Mouse (Mus musculus) small intestine, adult 2 months (tissue): ENCODE results near the gene Coro1b. TPM values are rescaled to one million over a fixed set of nuclear protein-coding genes. Genes with fewer than 3 reads are reported as not detected.

Source experiments
- H3K27ac ChIP-seq: fragments of 200-500 bp; 2 replicates; pipeline ENCODE4 v1.5.1; 2012; ENCODE audit warnings: low read depth, low read length, control low read depth, inconsistent platforms; ENCODE audit not compliant: insufficient read depth
- H3K27me3 ChIP-seq: fragments of 200-500 bp; 2 replicates; pipeline ENCODE4 v1.6.1; 2012; ENCODE audit warnings: mild to moderate bottlenecking, moderate library complexity, low read length, inconsistent platforms; ENCODE audit not compliant: control insufficient read depth, insufficient read depth
- H3K36me3 ChIP-seq: fragments of 200-500 bp; 2 replicates; pipeline ENCODE4 v1.6.1; 2012; ENCODE audit warnings: mild to moderate bottlenecking, low read length, control low read depth, inconsistent platforms; ENCODE audit not compliant: control insufficient read depth, insufficient read depth
- H3K4me1 ChIP-seq: fragments of 200-500 bp; 2 replicates; pipeline ENCODE4 v1.6.1; 2012; ENCODE audit warnings: low read length, inconsistent platforms, mixed read lengths; ENCODE audit not compliant: control insufficient read depth, insufficient read depth, insufficient read length
- H3K4me3 ChIP-seq: fragments of 200-500 bp; 2 replicates; pipeline ENCODE4 v1.5.1; 2012; ENCODE audit warnings: low read depth, mild to moderate bottlenecking, control low read depth, inconsistent platforms, low read length, moderate library complexity
- CTCF ChIP-seq: fragments of 200-500 bp; IDR thresholded peaks from 2 replicates; pipeline ENCODE4 v1.5.1; 2012; ENCODE audit warnings: low read depth, mild to moderate bottlenecking, control low read depth, inconsistent platforms, low read length, moderate library complexity, mixed read lengths; ENCODE audit not compliant: insufficient replicate concordance, insufficient read length; ENCODE audit errors: extremely low read depth
- POLR2A ChIP-seq: fragments of 200-500 bp; IDR thresholded peaks from 2 replicates; pipeline ENCODE4 v1.6.1; 2012; ENCODE audit warnings: low read depth, mild to moderate bottlenecking, control low read depth, inconsistent platforms, low read length, moderate library complexity
- WGBS: fragments of 180-500 bp; shearing (Covaris S2); methylation state at CpG from one replicate; pipeline ENCODE4 v1.1.7; 2018; 5-methylcytosine and 5-hydroxymethylcytosine counted together
- polyA plus RNA-seq: library from polyadenylated mRNA; depleted of rRNA; stranded (reverse); fragments of >200 nt; gene quantifications from 2 replicates; pipeline ENCODE4 v1.2.3, GENCODE M21; 2012

Gene Coro1b
- polyA plus RNA-seq, 1 experiment, result 493 TPM

DNA sequence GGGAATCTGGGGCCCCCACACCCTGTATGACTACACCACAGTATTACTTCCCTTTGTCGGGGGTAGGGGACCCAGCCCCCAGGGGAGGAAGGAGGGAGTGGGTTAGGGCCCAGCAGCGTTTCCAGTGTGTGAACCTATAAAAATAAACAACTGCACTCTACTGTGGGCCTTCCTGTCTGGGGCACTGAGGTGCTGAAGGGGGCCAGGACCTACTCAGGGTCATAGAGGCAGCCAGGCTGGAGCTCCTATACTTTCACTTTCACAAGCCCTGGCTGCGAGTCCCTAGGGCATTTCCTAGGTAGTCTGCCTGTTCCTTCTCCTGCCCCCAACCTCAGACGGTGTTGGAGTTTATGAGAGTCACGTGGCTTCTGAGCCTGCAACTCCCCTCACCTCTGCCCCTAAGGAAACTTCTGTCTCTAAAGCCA is 34.6 kb upstream of the Coro1b start:
- Histone ChIP-seq H3K27ac (peak overlapping the region; percentile 99), H3K4me3 (0 out of 2 replicates have a peak overlapping the region, but pooled peaks have one; percentile 4), H3K4me1 (peaks cover 36% of the 10 kb centered on the region), H3K36me3 (peaks cover 47% of the 10 kb centered on the region), H3K27me3 (no peaks in the 10 kb centered on the region)
- 8% methylated on average over 5 of the region's 5 CpGs for WGBS
- no peak for TF ChIP-seq POLR2A
- no peak for TF ChIP-seq CTCF

DNA sequence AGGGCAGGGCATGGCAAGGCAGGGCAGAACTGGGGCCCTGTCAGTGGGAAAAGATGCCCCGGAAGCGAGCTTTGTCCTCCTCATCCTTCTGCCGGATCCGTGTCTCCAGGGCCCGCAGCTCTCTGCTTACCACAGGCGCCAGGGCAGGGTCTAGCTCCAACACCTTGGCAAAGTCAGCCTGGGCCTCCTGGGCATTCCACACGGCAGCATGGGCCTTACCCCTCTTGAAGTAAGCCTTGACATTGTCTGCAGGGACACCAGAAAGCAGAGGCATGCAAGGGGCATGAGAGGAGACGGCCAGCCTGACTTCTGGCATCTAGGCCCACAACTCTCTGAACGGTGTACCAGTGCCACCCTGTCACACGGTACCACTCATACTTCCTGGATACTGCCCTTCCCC is 33.9 kb upstream of the Coro1b start:
- peak overlapping the region; percentile 99 for H3K27ac ChIP-seq
- no peaks in the 10 kb centered on the region for H3K27me3 ChIP-seq
- peaks cover 45% of the 10 kb centered on the region for H3K36me3 ChIP-seq
- peaks cover 36% of the 10 kb centered on the region for H3K4me1 ChIP-seq
- no peak overlapping the region for H3K4me3 ChIP-seq
- no peak for TF ChIP-seq POLR2A
- 47% methylated on average over 10 of the region's 10 CpGs for WGBS

DNA sequence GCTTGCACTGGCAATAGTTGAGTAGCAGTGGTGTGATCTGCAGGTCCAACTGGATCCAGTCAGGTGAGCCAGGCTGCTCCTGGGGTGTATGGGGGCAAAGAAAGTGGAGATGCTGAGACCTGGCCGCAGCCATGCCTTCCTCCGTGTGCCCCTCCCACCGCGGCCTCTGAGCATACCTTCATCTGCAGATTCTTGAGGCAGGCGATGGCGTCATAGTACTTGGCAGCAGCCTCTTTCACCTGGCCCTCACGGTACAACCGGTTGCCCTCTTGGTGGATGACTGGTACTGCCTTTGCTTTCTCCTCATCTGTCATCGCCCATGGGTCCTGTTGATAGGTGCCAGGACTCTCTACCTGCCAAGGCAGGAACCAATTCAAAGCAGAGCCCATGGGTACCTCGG is 33.3 kb upstream of the Coro1b start:
- Histone ChIP-seq H3K27ac (peak overlapping the region; percentile 99), H3K27me3 (no peaks in the 10 kb centered on the region), H3K36me3 (peaks cover 45% of the 10 kb centered on the region), H3K4me1 (peaks cover 38% of the 10 kb centered on the region), H3K4me3 (no peak overlapping the region)
- WGBS, result 91% methylated on average over 10 of the region's 10 CpGs
- TF ChIP-seq CTCF (no peak), POLR2A (no peak)

DNA sequence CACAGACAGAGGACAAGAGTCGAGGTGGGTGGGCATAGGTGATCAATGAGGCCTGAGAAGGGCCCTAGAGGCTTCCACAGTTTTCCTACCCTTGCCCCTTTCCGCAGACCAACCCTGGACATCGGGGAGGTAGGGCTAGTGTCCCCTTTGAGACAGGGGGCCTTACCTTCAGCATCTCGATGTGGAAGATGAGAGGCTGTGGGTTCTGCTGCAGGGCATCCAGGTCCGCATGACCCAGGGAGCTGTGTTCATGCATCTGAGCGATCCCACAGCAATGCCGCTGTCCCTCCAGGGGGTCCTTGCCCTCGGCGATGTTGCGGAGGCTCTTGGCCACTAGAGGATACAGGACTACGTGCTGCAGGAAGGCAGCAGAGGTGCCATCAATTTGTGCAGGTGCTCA is 32.6 kb upstream of the Coro1b start:
- WGBS, result 93% methylated on average over 11 of the region's 11 CpGs
- Histone ChIP-seq H3K4me1 (peaks cover 42% of the 10 kb centered on the region), H3K27ac (no peak overlapping the region), H3K27me3 (no peaks in the 10 kb centered on the region), H3K4me3 (no peak overlapping the region), H3K36me3 (peaks cover 45% of the 10 kb centered on the region)
- TF ChIP-seq POLR2A, result no peak
- TF ChIP-seq CTCF, result no peak

DNA sequence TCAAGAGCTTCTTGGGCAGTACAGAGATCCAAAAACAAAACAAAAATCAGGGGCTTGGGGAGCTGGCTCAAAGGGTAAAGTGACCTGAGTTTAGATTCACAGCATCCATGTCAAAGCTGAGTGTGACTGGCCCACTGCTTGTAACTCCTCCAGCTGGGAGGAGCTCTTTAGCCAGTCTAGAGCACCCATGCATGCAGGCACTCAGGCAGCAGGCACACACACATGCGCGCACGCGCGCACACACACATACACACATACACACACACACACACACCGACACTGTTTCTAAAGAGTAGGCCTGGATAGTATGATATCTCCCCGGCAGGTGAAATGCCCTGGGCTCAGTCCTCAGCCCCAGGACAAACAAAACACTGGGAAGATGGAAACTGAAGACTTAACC is 31.4 kb upstream of the Coro1b start:
- TF ChIP-seq CTCF (no peak), POLR2A (no peak)
- Histone ChIP-seq H3K4me1 (peaks cover 44% of the 10 kb centered on the region), H3K4me3 (no peak overlapping the region), H3K27me3 (no peaks in the 10 kb centered on the region), H3K36me3 (peaks cover 34% of the 10 kb centered on the region), H3K27ac (no peak overlapping the region)
- 98% methylated on average over 7 of the region's 7 CpGs for WGBS

DNA sequence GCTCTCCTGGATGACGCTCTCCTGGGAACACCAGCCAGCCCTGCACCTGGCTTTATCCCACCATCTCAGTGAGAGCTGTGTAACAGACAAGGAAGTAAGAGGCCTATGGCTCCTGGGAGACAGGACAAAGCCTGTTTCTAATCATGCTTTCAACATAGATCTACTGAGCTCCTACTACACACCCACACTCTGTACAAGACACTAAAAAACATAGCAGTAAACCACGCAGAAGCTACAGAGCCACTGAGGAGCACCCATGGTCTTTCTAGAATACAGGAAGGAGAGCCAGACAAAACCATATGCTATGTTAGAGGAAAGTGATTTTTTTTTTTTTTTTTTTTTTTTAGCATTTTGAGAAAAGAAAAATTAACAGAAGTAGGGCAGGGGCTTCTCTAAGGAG is 30.1 kb upstream of the Coro1b start:
- Histone ChIP-seq H3K4me3 (no peak overlapping the region), H3K4me1 (peaks cover 31% of the 10 kb centered on the region), H3K27ac (no peak overlapping the region), H3K27me3 (no peaks in the 10 kb centered on the region), H3K36me3 (peaks cover 27% of the 10 kb centered on the region)
- TF ChIP-seq CTCF (no peak), POLR2A (no peak)
- WGBS, result 94% methylated on average over 2 of the region's 2 CpGs

DNA sequence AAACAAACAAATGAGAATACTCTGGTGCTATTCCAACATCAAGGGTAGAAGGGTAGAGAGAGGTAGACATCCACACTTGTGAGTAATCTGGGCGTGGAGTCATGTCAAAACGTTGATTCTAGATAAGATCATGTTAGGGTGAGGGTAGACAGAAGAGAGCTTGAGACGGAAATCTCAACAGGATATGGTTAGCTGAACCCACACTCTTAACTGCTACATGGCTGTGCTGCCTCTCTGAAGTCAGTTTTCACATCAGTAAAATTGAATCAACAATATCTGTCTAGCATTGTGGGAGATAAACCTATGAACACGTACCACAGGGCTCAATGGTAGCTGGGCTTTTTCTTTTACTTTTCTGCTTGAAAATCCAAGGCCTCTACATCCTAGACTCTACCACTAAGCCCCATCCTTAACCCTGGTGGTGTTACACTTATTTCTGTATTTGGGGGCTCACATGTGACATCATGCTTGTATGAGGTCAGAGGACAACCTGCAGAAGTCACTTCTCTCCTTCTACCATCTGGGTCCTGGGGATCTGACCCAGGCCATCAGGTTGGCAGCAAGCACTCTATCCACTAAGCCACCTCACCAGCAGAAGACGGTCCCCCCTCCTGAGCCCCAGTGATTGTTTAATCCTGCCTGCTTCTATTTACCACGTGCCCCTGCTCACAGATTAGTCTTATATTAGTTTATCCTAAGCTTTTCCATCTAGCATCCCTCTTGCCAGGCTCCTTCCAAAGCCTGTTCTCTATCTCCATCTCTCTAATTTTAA is 28.5 kb upstream of the Coro1b start:
- peaks cover 23% of the 10 kb centered on the region for H3K36me3 ChIP-seq
- peaks cover 17% of the 10 kb centered on the region; the same call in 1 of the 2 replicates for H3K4me1 ChIP-seq
- TF ChIP-seq POLR2A (no peak), CTCF (no peak)
- WGBS, result 66% methylated on average over 6 of the region's 6 CpGs
- H3K27me3 ChIP-seq, result no peaks in the 10 kb centered on the region
- no peak overlapping the region for H3K4me3 ChIP-seq
- H3K27ac ChIP-seq, result peak overlapping the region; percentile 46

DNA sequence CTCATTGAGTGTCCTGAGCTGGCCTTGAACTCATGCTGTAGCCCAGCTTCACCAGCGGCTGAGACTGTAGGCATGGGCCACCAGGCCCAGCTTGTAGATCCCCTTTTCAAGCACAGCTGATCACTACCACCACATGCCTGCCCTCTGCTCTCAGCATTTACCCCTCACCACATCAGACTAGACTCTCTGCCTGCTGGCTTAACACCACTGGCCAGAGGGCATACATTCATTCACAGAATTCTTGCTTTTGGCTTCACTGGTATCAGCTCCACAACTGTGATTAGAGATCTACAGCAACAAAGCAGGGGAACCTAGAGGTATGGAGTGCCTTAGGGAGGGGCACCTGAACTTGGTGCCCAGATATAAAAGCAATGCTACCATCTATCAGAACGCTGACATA is 27.9 kb upstream of the Coro1b start:
- 91% methylated on average over 2 of the region's 2 CpGs for WGBS
- TF ChIP-seq POLR2A, result no peak
- TF ChIP-seq CTCF, result no peak
- H3K4me1 ChIP-seq, result peaks cover 12% of the 10 kb centered on the region; the same call in 1 of the 2 replicates
- no peaks in the 10 kb centered on the region for H3K27me3 ChIP-seq
- H3K27ac ChIP-seq, result peak overlapping the region; percentile 46
- peaks cover 18% of the 10 kb centered on the region; the same call in 1 of the 2 replicates for H3K36me3 ChIP-seq
- no peak overlapping the region for H3K4me3 ChIP-seq
